In the genomic region with DNA sequence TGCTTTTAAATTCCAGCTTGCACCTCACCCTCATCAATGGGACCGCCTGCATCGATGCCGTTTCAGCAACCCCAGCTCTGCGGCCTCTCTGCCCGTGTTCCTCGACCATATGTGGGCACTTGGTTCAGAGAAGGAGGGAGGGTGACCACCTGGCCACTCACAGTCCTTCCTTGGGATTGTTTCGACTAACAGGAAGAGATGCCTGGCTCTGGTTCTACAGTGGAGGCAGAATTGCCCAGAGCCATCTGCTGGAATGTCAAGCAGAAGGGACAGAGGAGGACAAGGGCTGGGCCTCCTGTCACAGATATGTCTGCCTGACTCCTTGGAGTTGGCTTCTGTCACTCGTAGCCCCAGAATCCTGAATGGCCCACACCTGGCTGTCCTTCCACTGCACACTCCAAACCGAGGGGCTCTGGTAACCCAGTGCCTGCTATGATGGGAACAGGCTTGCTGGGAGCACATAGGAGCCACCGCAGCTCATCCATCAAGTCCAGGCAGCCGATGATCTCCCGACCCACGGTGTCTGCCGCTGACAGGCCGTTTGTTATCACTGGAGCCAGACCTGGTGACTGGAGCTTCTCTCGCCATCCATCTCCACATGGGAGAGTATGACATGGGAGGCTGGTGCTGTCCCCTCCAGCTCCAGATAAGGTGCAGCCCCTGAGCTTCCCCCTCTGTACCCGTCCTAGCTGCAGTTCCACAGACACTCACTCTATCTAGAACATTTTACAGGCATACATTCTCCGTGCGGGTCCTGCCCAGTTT, we compare ENCODE assay signal across 1 mouse cellular context.
TF ChIP-seq lines count a peak whose summit lies in the region.

No protein-coding gene starts in this region.

TF ChIP-seq in CH12.LX, 34 proteins besides CTCF, POLR2A, EP300 and RAD21 (continued from another document):
- no peak for TF ChIP-seq SIN3A (IDR thresholded peaks at IDR 0.05; ENCODE audit: low read length)
TF ChIP-seq in CH12.LX: peak in this region for 0.
